Mouse (Mus musculus) stomach, embryonic 14.5 days (tissue): ENCODE measurements around the gene Gsg1. TPM values are rescaled to one million over a fixed set of nuclear protein-coding genes. Genes with fewer than 3 reads are reported as not detected.

Experiments used
- ATAC-seq: fragments of 200-750 bp; cut with Nextera tagmentation; 2 replicates; pipeline ENCODE4 v1.8.0; 2017; ENCODE audit warnings: low read depth, moderate TSS enrichment; ENCODE audit not compliant: insufficient number of reproducible peaks, insufficient read depth, low FRiP score
- H3K27ac ChIP-seq: fragments of 300-500 bp; sonication (generic); 2 replicates; pipeline ENCODE4 v1.5.1; 2014; ENCODE audit warnings: mild to moderate bottlenecking, low read length, moderate library complexity, mixed read lengths
- H3K27me3 ChIP-seq: fragments of 300-500 bp; sonication (generic); 2 replicates; pipeline ENCODE4 v1.6.1; 2014; ENCODE audit warnings: low read length, control low read depth, mixed read lengths; ENCODE audit not compliant: control insufficient read depth, insufficient read depth
- H3K36me3 ChIP-seq: fragments of 300-500 bp; sonication (generic); 2 replicates; pipeline ENCODE4 v1.6.1; 2014; ENCODE audit warnings: mild to moderate bottlenecking, control low read depth, low read length, moderate library complexity, mixed read lengths; ENCODE audit not compliant: control insufficient read depth, insufficient read depth
- H3K4me1 ChIP-seq: fragments of 300-500 bp; sonication (generic); 2 replicates; pipeline ENCODE4 v1.6.1; 2014; ENCODE audit warnings: low read length, control low read depth, mixed read lengths; ENCODE audit not compliant: control insufficient read depth, insufficient read depth
- H3K4me2 ChIP-seq: fragments of 300-500 bp; sonication (generic); replicated peaks from 2 replicates; pipeline ENCODE4 v1.6.1; 2014; ENCODE audit warnings: low read depth, low read length, control low read depth
- H3K4me3 ChIP-seq: fragments of 300-500 bp; sonication (generic); 2 replicates; pipeline ENCODE4 v1.5.1; 2014; ENCODE audit warnings: low read depth, low read length, control low read depth
- H3K9ac ChIP-seq: fragments of 300-500 bp; sonication (generic); replicated peaks from 2 replicates; pipeline ENCODE4 v1.6.1; 2014; ENCODE audit warnings: low read depth, mild to moderate bottlenecking, control low read depth, low read length, moderate library complexity, mixed read lengths
- H3K9me3 ChIP-seq: fragments of 300-500 bp; sonication (generic); 2 replicates; pipeline ENCODE4 v1.6.1; 2016; ENCODE audit warnings: low read depth, low read length, control low read depth; ENCODE audit not compliant: control insufficient read depth
- WGBS: fragments of 180-500 bp; shearing (Covaris S2); extraction: QIAGEN DNeasy Blood & Tissue Kit; methylation state at CpG from one replicate; pipeline ENCODE4 v1.1.7; 2014; 5-methylcytosine and 5-hydroxymethylcytosine counted together
- polyA plus RNA-seq: library from polyadenylated mRNA; unstranded; fragments of >200 nt; fragmentation: Nextera tagmentation; extraction: Ambion mirVana; gene quantifications from 2 replicates; pipeline ENCODE4 v1.2.1, GENCODE M21; 2014

Gene Gsg1
- polyA plus RNA-seq, 1 experiment from 2014 or later: 0.65 TPM

GRCm38 (mm10) chr6:135292391-135292790 is 38.2 kb upstream of the Gsg1 start:
- Histone ChIP-seq H3K27ac (no peak overlapping the region), H3K4me2 (no peak overlapping the region), H3K27me3 (no peaks in the 10 kb centered on the region), H3K9ac (no peak overlapping the region), H3K36me3 (no peaks in the 10 kb centered on the region), H3K4me3 (no peak overlapping the region), H3K4me1 (no peaks in the 10 kb centered on the region), H3K9me3 (no peaks in the 10 kb centered on the region)
- ATAC-seq: no peak
- WGBS: 54% methylated on average over 4 of the region's 4 CpGs

GRCm38 (mm10) chr6:135279856-135280255 is 25.7 kb upstream of the Gsg1 start:
- WGBS: 38% methylated on average over 10 of the region's 10 CpGs
- no peak for ATAC-seq

GRCm38 (mm10) chr6:135279286-135279685 is 25.1 kb upstream of the Gsg1 start:
- no peak for ATAC-seq
- Histone ChIP-seq H3K36me3 (no peaks in the 10 kb centered on the region), H3K4me1 (no peaks in the 10 kb centered on the region), H3K27ac (no peak overlapping the region), H3K9ac (no peak overlapping the region), H3K27me3 (no peaks in the 10 kb centered on the region), H3K9me3 (no peaks in the 10 kb centered on the region), H3K4me3 (no peak overlapping the region), H3K4me2 (no peak overlapping the region)
- WGBS: 57% methylated on average over 5 of the region's 5 CpGs

More at GRCm38 (mm10) chr6:135279856-135280255, 25.7 kb upstream of the Gsg1 start:
- no peak overlapping the region for H3K4me2 ChIP-seq
- H3K9me3 ChIP-seq: no peaks in the 10 kb centered on the region
- no peaks in the 10 kb centered on the region for H3K27me3 ChIP-seq
- no peaks in the 10 kb centered on the region for H3K36me3 ChIP-seq
- no peak overlapping the region for H3K4me3 ChIP-seq
- no peak overlapping the region for H3K9ac ChIP-seq
- H3K27ac ChIP-seq: no peak overlapping the region
- no peaks in the 10 kb centered on the region for H3K4me1 ChIP-seq

- no peaks in the 10 kb centered on the region for H3K27me3 ChIP-seq
- H3K36me3 ChIP-seq: no peaks in the 10 kb centered on the region
- no peaks in the 10 kb centered on the region for H3K4me1 ChIP-seq
- no peak overlapping the region for H3K4me2 ChIP-seq
- no peak for ATAC-seq
- H3K4me3 ChIP-seq: no peak overlapping the region
- no peak overlapping the region for H3K27ac ChIP-seq
- WGBS: 83% methylated on average over 6 of the region's 6 CpGs
- no peak overlapping the region for H3K9ac ChIP-seq
- H3K9me3 ChIP-seq: no peaks in the 10 kb centered on the region
Observed at GRCm38 (mm10) chr6:135278302-135278701, 24.2 kb upstream of the Gsg1 start.

GRCm38 (mm10) chr6:135276474-135277295 is 22.5 kb upstream of the Gsg1 start:
- Histone ChIP-seq H3K4me2 (no peak overlapping the region), H3K4me3 (no peak overlapping the region), H3K4me1 (no peaks in the 10 kb centered on the region), H3K9me3 (no peaks in the 10 kb centered on the region), H3K27me3 (no peaks in the 10 kb centered on the region), H3K27ac (no peak overlapping the region), H3K36me3 (no peaks in the 10 kb centered on the region), H3K9ac (no peak overlapping the region)
- ATAC-seq: no peak
- 65% methylated on average over 6 of the region's 6 CpGs for WGBS

- Histone ChIP-seq H3K4me1 (no peaks in the 10 kb centered on the region), H3K36me3 (no peaks in the 10 kb centered on the region), H3K9ac (no peak overlapping the region), H3K9me3 (no peaks in the 10 kb centered on the region), H3K4me2 (no peak overlapping the region), H3K4me3 (no peak overlapping the region), H3K27ac (no peak overlapping the region), H3K27me3 (no peaks in the 10 kb centered on the region)
- no peak for ATAC-seq
- WGBS: 75% methylated on average over 4 of the region's 4 CpGs
Observed at GRCm38 (mm10) chr6:135275231-135275630, 21.1 kb upstream of the Gsg1 start.

- H3K36me3 ChIP-seq: no peaks in the 10 kb centered on the region
- H3K27me3 ChIP-seq: no peaks in the 10 kb centered on the region
- ATAC-seq: no peak
- WGBS: 82% methylated on average over 6 of the region's 6 CpGs
- no peak overlapping the region for H3K4me3 ChIP-seq
- H3K9ac ChIP-seq: no peak overlapping the region
- no peak overlapping the region for H3K4me2 ChIP-seq
- H3K27ac ChIP-seq: no peak overlapping the region
- no peaks in the 10 kb centered on the region for H3K4me1 ChIP-seq
- no peaks in the 10 kb centered on the region for H3K9me3 ChIP-seq
Observed at GRCm38 (mm10) chr6:135273066-135273465, 18.9 kb upstream of the Gsg1 start.

GRCm38 (mm10) chr6:135271761-135272160 is 17.6 kb upstream of the Gsg1 start:
- H3K4me2 ChIP-seq: no peak overlapping the region
- WGBS: 71% methylated on average over 2 of the region's 2 CpGs
- ATAC-seq: no peak
- H3K27me3 ChIP-seq: no peaks in the 10 kb centered on the region
- H3K27ac ChIP-seq: no peak overlapping the region
- H3K4me1 ChIP-seq: no peaks in the 10 kb centered on the region
- no peak overlapping the region for H3K4me3 ChIP-seq
- H3K9ac ChIP-seq: no peak overlapping the region
- no peaks in the 10 kb centered on the region for H3K36me3 ChIP-seq
- no peaks in the 10 kb centered on the region for H3K9me3 ChIP-seq

GRCm38 (mm10) chr6:135269626-135270025 is 15.5 kb upstream of the Gsg1 start:
- Histone ChIP-seq H3K9me3 (no peaks in the 10 kb centered on the region), H3K9ac (no peak overlapping the region), H3K27me3 (no peaks in the 10 kb centered on the region), H3K4me1 (no peaks in the 10 kb centered on the region), H3K4me2 (no peak overlapping the region), H3K27ac (no peak overlapping the region), H3K4me3 (no peak overlapping the region), H3K36me3 (no peaks in the 10 kb centered on the region)
- ATAC-seq: no peak; the same call in 1 of the 2 replicates
- WGBS: 58% methylated on average over 6 of the region's 6 CpGs
